Mouse (Mus musculus) kidney, postnatal 10 days (tissue): ENCODE data around the gene Sh3bp5l.

Experiments
- DNase-seq: peaks from one replicate; pipeline ENCODE4 v3.0.0; 2021; ENCODE audit warnings: mixed read lengths

Sh3bp5l gene

GRCm38 (mm10) chr11:58382471-58382870, 51.9 kb downstream of the Sh3bp5l start:
- no peak for DNase-seq
